Mouse (Mus musculus): ENCODE results near the gene Gm43518. TPM values are rescaled to one million over a fixed set of nuclear protein-coding genes. Genes with fewer than 3 reads are reported as not detected.

Gm43518 gene
- total RNA-seq, 2 experiments from 2014 or later: 0.76 to 1.7 TPM

GRCm38 (mm10) chr5:123973299-123974178 is 46.3 kb downstream of the Gm43518 start, which contains the start of gene Hip1r:
TSS of gene Hip1r (plus strand) at chr5:123973628.
- intact Hi-C loops (cut with DNase I): loop anchor here (2.0 kb wide), 1 partner anchor 21 kb away; no protein-coding TSS in a partner anchor
- peak; percentile 65 to 77 for DNase-seq (ENCODE audit: low spot score in 2 of 2)

GRCm38 (mm10) chr5:123974179-123974485 is 46.9 kb downstream of the Gm43518 start:
- DNase-seq (ENCODE audit: low spot score in 2 of 2): no peak
- intact Hi-C loops (cut with DNase I): loop anchor here (2.0 kb wide), 1 partner anchor 21 kb away; no protein-coding TSS in a partner anchor

GRCm38 (mm10) chr5:123974616-123975111 is 47.4 kb downstream of the Gm43518 start:
- DNase-seq (ENCODE audit: low spot score in 2 of 2): no peak

GRCm38 (mm10) chr5:123975668-123976180 is 48.5 kb downstream of the Gm43518 start:
- DNase-seq (ENCODE audit: low spot score in 2 of 2): no peak
- intact Hi-C loops (cut with DNase I): loop anchor here (2.0 kb wide), 1 partner anchor 23 kb away; no protein-coding TSS in a partner anchor

More at GRCm38 (mm10) chr5:123974616-123975111, 47.4 kb downstream of the Gm43518 start:
- intact Hi-C loops (cut with DNase I): loop anchor here (2.0 kb wide), 1 partner anchor 22 kb away; no protein-coding TSS in a partner anchor

- intact Hi-C loops (cut with DNase I): no loop called here
- no peak for DNase-seq (ENCODE audit: low spot score in 2 of 2)
These were observed 50.0 kb downstream of the Gm43518 start for GRCm38 (mm10) chr5:123977231-123977630.

- DNase-seq (ENCODE audit: low spot score in 2 of 2): no peak
These were observed 50.9 kb downstream of the Gm43518 start for GRCm38 (mm10) chr5:123978131-123978530.

GRCm38 (mm10) chr5:123979221-123979979 is 52.2 kb downstream of the Gm43518 start:
- intact Hi-C loops (cut with DNase I): no loop called here

More at GRCm38 (mm10) chr5:123978131-123978530, 50.9 kb downstream of the Gm43518 start:
- intact Hi-C loops (cut with DNase I): no loop called here

GRCm38 (mm10) chr5:123979980-123980369 is 52.8 kb downstream of the Gm43518 start:
- intact Hi-C loops (cut with DNase I): no loop called here
- no peak for DNase-seq (ENCODE audit: low spot score in 2 of 2)

More at GRCm38 (mm10) chr5:123979221-123979979, 52.2 kb downstream of the Gm43518 start:
- DNase-seq (ENCODE audit: low spot score in 2 of 2): no peak

GRCm38 (mm10) chr5:123980521-123981249 is 53.5 kb downstream of the Gm43518 start:
- DNase-seq (ENCODE audit: low spot score in 2 of 2): no peak
- intact Hi-C loops (cut with DNase I): no loop called here

- DNase-seq (ENCODE audit: low spot score in 2 of 2): no peak
These were observed 54.0 kb downstream of the Gm43518 start for GRCm38 (mm10) chr5:123981250-123981554.

GRCm38 (mm10) chr5:123982838-123983237 is 55.6 kb downstream of the Gm43518 start:
- DNase-seq (ENCODE audit: low spot score in 2 of 2): no peak
- intact Hi-C loops (cut with DNase I): no loop called here

More at GRCm38 (mm10) chr5:123981250-123981554, 54.0 kb downstream of the Gm43518 start:
- intact Hi-C loops (cut with DNase I): no loop called here

- DNase-seq (ENCODE audit: low spot score in 2 of 2): no peak
- intact Hi-C loops (cut with DNase I): no loop called here
These were observed 58.2 kb downstream of the Gm43518 start for GRCm38 (mm10) chr5:123985434-123985833.

GRCm38 (mm10) chr5:123986925-123987324 is 59.7 kb downstream of the Gm43518 start:
- no peak for DNase-seq (ENCODE audit: low spot score in 2 of 2)
- intact Hi-C loops (cut with DNase I): no loop called here

GRCm38 (mm10) chr5:123987511-123987910 is 60.3 kb downstream of the Gm43518 start:
- intact Hi-C loops (cut with DNase I): no loop called here
- no peak for DNase-seq (ENCODE audit: low spot score in 2 of 2)

Other genes starting within 250 kb of the Gm43518 start
- gene Clip1, start 242.8 kb upstream of the Gm43518 start, total RNA-seq (2021): 100 to 1,000 TPM; 117 to 144 TPM
- 10 to 100 TPM; 39.5 to 49.0 TPM for gene Zcchc8, start 206.3 kb upstream of the Gm43518 start, total RNA-seq (2021)
- gene Rsrc2, start 178.0 kb upstream of the Gm43518 start, total RNA-seq (2021): 10 to 100 TPM; 69.7 to 86.1 TPM
- 1 to 10 TPM in 1 of 2 experiments, under 1 TPM in 1; 0.84 to 1.2 TPM for gene Kntc1, start 177.7 kb upstream of the Gm43518 start, total RNA-seq (2021)
- not detected for gene Hcar2, start 61.9 kb upstream of the Gm43518 start, total RNA-seq (2021)
- 1 to 10 TPM; 1.0 to 1.4 TPM for gene Hcar1, start 47.4 kb upstream of the Gm43518 start, total RNA-seq (2021)
- gene Denr, start 20.2 kb upstream of the Gm43518 start, total RNA-seq (2021): 10 to 100 TPM; 67.7 to 70.2 TPM
- 1 to 10 TPM; 2.0 to 4.2 TPM for gene Ccdc62, start 3.3 kb downstream of the Gm43518 start, total RNA-seq (2021)
- 10 to 100 TPM; 70.3 to 77.3 TPM for gene Hip1r, start 46.2 kb downstream of the Gm43518 start, total RNA-seq (2021)
- gene Vps37b, start 104.9 kb downstream of the Gm43518 start, total RNA-seq (2021): 10 to 100 TPM; 45.8 to 51.0 TPM
- gene Abcb9, start 168.4 kb downstream of the Gm43518 start, total RNA-seq (2021): 10 to 100 TPM; 55.9 to 57.5 TPM
- gene Ogfod2, start 184.9 kb downstream of the Gm43518 start, total RNA-seq (2021): 10 to 100 TPM; 37.3 to 37.8 TPM
- 10 to 100 TPM; 50.3 to 62.4 TPM for gene Arl6ip4, start 188.7 kb downstream of the Gm43518 start, total RNA-seq (2021)

Measured in left cerebral cortex, postnatal 36 days (tissue).